Mouse (Mus musculus): ENCODE measurements around the gene Dgkz. TPM values are rescaled to one million over a fixed set of nuclear protein-coding genes. Genes with fewer than 3 reads are reported as not detected.

Gene Dgkz
- polyA plus RNA-seq, 1 experiment from 2014 or later, result 18.6 TPM

DNA sequence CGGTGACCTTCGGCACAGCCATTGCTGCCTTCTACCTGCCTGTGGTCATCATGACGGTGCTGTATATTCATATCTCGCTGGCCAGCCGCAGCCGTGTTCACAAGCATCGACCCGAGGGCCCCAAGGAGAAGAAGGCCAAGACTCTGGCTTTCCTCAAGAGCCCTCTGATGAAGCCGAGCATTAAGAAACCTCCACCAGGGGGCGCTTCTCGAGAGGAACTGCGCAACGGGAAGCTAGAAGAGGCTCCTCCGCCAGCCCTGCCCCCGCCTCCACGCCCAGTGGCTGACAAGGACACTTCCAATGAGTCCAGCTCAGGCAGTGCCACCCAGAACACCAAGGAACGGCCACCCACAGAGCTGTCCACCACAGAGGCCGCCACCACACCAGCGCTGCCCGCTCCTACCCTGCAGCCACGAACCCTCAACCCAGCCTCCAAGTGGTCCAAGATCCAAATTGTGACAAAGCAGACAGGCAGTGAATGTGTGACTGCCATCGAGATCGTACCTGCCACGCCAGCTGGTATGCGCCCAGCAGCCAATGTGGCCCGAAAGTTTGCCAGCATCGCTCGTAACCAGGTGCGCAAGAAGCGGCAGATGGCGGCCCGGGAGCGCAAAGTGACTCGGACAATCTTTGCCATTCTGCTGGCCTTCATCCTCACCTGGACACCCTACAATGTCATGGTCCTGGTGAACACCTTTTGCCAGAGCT lies 47.7 kb downstream of the Dgkz start:
- Histone ChIP-seq H3K4me3 (ENCODE audit: low read depth, low read length) (peak overlapping the region; percentile 2; the same call in 1 of the 2 replicates), H3K9me3 (ENCODE audit: control insufficient read depth, low read length) (no peaks in the 10 kb centered on the region), H3K4me2 (replicated peaks; ENCODE audit: low read depth) (no peak overlapping the region), H3K27me3 (ENCODE audit: control insufficient read depth, insufficient read depth, low read length) (peaks cover 4% of the 10 kb centered on the region; the same call in 1 of the 2 replicates), H3K36me3 (ENCODE audit: control insufficient read depth, insufficient read depth, low read length) (no peaks in the 10 kb centered on the region), H3K27ac (replicated peaks) (no peak overlapping the region), H3K9ac (ENCODE audit: low read length) (no peak overlapping the region), H3K4me1 (replicated peaks; ENCODE audit: control insufficient read depth, insufficient read depth) (peaks cover 7% of the 10 kb centered on the region)
- DNase-seq (ENCODE audit: low spot score) (peak; percentile 83), ATAC-seq (ENCODE audit: low FRiP score, low TSS enrichment) (no peak)
- WGBS, result 44% methylated on average over 34 of the region's 34 CpGs
- TF ChIP-seq CTCF (IDR thresholded peaks at IDR 0.05; ENCODE audit: low read depth), result peak; percentile 77
- TF ChIP-seq EP300 (optimal IDR thresholded peaks at IDR 0.05), result no peak

DNA sequence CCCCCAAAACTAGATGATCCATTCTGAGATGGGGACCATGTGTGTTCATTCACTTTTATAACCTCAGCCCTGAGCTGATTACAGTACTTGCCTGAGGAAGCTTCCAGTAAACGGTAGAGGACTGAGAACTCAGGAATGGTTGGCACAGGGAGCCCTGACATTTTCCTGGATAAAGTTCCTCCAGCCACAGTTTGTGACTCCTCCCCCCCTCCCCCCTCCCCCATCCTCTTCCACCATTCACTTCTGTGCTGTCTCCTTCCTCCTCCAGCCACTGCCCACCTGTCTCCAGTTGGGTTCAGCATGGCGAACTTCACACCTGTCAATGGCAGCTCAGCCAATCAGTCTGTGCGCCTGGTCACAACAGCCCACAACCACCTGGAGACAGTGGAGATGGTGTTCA lies 48.7 kb downstream of the Dgkz start, which contains the start of gene Chrm4:
TSS of gene Chrm4 (plus strand) at position 301 of the 400 bp plus-strand sequence.
- no peak within 1 kb of the TSS for H3K4me2 ChIP-seq (replicated peaks; ENCODE audit: low read depth)
- H3K9ac ChIP-seq (ENCODE audit: low read length), result no peak within 1 kb of the TSS
- H3K27ac ChIP-seq (replicated peaks), result no peak within 1 kb of the TSS
- ATAC-seq (ENCODE audit: low FRiP score, low TSS enrichment), result no peak
- 77% methylated on average over 3 of the region's 3 CpGs for WGBS
- TF ChIP-seq EP300 (optimal IDR thresholded peaks at IDR 0.05), result no peak
- TF ChIP-seq CTCF (IDR thresholded peaks at IDR 0.05; ENCODE audit: low read depth), result no peak
- DNase-seq (ENCODE audit: low spot score), result no peak
- no peaks in the 10 kb centered on the region for H3K36me3 ChIP-seq (ENCODE audit: control insufficient read depth, insufficient read depth, low read length)
- H3K4me1 ChIP-seq (replicated peaks; ENCODE audit: control insufficient read depth, insufficient read depth), result peaks cover 11% of the 10 kb centered on the region
- H3K9me3 ChIP-seq (ENCODE audit: control insufficient read depth, low read length), result no peaks in the 10 kb centered on the region
- H3K4me3 ChIP-seq (ENCODE audit: low read depth, low read length), result peak within 1 kb of the TSS; percentile 2; the same call in 1 of the 2 replicates
- peaks cover 4% of the 10 kb centered on the region; the same call in 1 of the 2 replicates for H3K27me3 ChIP-seq (ENCODE audit: control insufficient read depth, insufficient read depth, low read length)

DNA sequence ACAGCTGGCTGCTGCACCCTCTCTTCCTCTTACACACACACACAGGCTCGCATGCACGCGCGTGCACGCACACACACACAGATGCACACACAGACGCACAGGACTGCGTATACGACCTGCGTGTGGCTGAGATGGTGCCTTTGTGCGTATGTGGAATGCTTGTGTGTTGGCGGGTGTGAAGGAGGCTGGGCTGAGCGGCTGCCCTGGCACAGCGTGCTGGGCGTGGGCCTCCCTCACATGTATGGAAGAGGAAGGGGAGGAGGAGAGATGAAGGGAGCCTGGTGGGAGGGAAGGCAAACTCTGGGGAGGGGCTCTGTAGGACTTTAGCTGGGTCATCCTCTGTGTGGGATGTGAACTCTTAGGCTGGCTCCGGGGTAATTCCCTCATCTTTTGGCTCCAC lies 50.2 kb downstream of the Dgkz start:
- no peak overlapping the region for H3K4me2 ChIP-seq (replicated peaks; ENCODE audit: low read depth)
- no peaks in the 10 kb centered on the region for H3K9me3 ChIP-seq (ENCODE audit: control insufficient read depth, low read length)
- H3K9ac ChIP-seq (ENCODE audit: low read length), result no peak overlapping the region
- DNase-seq (ENCODE audit: low spot score) (no peak), ATAC-seq (ENCODE audit: low FRiP score, low TSS enrichment) (no peak)
- H3K27ac ChIP-seq (replicated peaks), result no peak overlapping the region
- 61% methylated on average over 15 of the region's 15 CpGs for WGBS
- no peaks in the 10 kb centered on the region for H3K36me3 ChIP-seq (ENCODE audit: control insufficient read depth, insufficient read depth, low read length)
- H3K4me1 ChIP-seq (replicated peaks; ENCODE audit: control insufficient read depth, insufficient read depth), result peaks cover 11% of the 10 kb centered on the region
- H3K4me3 ChIP-seq (ENCODE audit: low read depth, low read length), result no peak overlapping the region
- H3K27me3 ChIP-seq (ENCODE audit: control insufficient read depth, insufficient read depth, low read length), result peaks cover 4% of the 10 kb centered on the region; the same call in 1 of the 2 replicates
- TF ChIP-seq EP300 (optimal IDR thresholded peaks at IDR 0.05), result no peak
- TF ChIP-seq CTCF (IDR thresholded peaks at IDR 0.05; ENCODE audit: low read depth), result no peak

DNA sequence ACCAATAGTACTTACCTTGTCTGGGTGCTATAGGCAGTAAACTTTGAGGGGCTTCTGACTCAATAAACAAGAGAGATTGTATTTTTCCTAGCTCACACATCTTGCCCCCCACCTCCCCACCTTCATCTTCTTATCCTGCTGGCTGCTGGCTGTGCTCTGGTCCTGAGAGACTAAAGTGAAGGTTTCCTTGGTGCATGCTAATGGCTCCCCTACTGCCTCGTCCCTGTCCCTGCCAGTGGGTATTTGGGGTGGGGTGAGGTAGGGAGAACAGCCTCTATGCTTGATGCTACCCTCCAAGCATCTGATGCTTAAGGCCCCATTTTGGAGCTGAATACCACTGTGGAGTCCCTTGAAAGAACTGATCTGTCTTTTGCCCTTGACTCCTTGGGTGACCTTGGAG lies 50.9 kb downstream of the Dgkz start:
- H3K9ac ChIP-seq (ENCODE audit: low read length), result no peak overlapping the region
- peaks cover 4% of the 10 kb centered on the region; the same call in 1 of the 2 replicates for H3K27me3 ChIP-seq (ENCODE audit: control insufficient read depth, insufficient read depth, low read length)
- DNase-seq (ENCODE audit: low spot score) (no peak), ATAC-seq (ENCODE audit: low FRiP score, low TSS enrichment) (no peak)
- no peaks in the 10 kb centered on the region for H3K9me3 ChIP-seq (ENCODE audit: control insufficient read depth, low read length)
- no peak overlapping the region for H3K27ac ChIP-seq (replicated peaks)
- 76% methylated on average over 1 of the region's 1 CpGs for WGBS
- TF ChIP-seq EP300 (optimal IDR thresholded peaks at IDR 0.05), result no peak
- TF ChIP-seq CTCF (IDR thresholded peaks at IDR 0.05; ENCODE audit: low read depth), result no peak
- no peaks in the 10 kb centered on the region for H3K36me3 ChIP-seq (ENCODE audit: control insufficient read depth, insufficient read depth, low read length)
- no peak overlapping the region for H3K4me2 ChIP-seq (replicated peaks; ENCODE audit: low read depth)
- peaks cover 10% of the 10 kb centered on the region for H3K4me1 ChIP-seq (replicated peaks; ENCODE audit: control insufficient read depth, insufficient read depth)
- H3K4me3 ChIP-seq (ENCODE audit: low read depth, low read length), result no peak overlapping the region

DNA sequence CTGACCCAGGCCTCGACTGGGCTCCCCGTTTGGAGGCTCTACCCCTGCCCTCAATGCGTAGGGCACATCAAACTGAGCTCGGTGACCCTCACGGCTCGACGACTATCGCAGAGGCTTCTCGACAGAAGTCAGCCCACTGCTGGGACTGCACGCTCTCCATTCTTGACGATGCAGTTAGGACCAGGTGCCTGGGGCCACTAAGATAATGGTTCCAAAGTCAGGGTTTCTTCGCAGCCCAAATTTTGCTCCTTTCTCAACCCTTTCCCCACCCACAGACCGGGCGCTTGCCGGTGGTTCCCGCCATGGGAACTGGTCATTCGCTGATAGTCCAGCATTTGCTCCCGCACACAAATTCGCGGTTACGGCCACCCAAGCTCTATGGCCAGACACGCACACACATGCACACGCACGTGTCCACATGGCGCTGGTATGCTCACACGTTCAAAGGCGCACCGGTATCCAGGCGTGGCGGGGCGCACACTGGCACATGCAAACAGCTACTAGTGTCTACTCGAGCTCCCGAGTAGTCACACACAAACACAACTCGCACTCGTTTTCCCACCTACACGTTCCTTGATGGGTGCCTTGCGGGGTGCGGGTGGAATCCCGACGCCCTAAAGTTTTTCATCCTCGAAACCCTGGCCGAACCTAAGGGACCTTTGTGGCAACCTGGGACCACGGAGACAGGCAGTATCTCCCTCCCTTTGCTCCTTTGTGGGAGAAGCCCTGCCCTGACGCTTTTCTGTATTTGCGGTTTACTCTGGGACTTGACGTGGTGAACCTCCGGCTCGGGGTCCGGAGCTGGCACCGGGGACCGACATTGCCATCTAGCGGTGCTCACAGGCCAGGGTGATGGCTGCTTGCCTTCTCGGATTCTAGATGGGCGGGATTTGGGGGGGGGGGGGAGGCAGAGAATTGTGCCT lies 52.0 kb downstream of the Dgkz start:
- no peak overlapping the region for H3K9ac ChIP-seq (ENCODE audit: low read length)
- 4% methylated on average over 54 of the region's 54 CpGs for WGBS
- H3K4me1 ChIP-seq (replicated peaks; ENCODE audit: control insufficient read depth, insufficient read depth), result peaks cover 10% of the 10 kb centered on the region
- peaks cover 4% of the 10 kb centered on the region; the same call in 1 of the 2 replicates for H3K27me3 ChIP-seq (ENCODE audit: control insufficient read depth, insufficient read depth, low read length)
- ATAC-seq (ENCODE audit: low FRiP score, low TSS enrichment) (peak; percentile 38; the same call in 1 of the 2 replicates), DNase-seq (ENCODE audit: low spot score) (peak; percentile 82)
- peak overlapping the region; percentile 95 for H3K4me2 ChIP-seq (replicated peaks; ENCODE audit: low read depth)
- no peaks in the 10 kb centered on the region for H3K9me3 ChIP-seq (ENCODE audit: control insufficient read depth, low read length)
- peak overlapping the region; percentile 53 for H3K4me3 ChIP-seq (ENCODE audit: low read depth, low read length)
- TF ChIP-seq CTCF (IDR thresholded peaks at IDR 0.05; ENCODE audit: low read depth), result peak; percentile 84
- TF ChIP-seq EP300 (optimal IDR thresholded peaks at IDR 0.05), result no peak
- H3K27ac ChIP-seq (replicated peaks), result no peak overlapping the region
- H3K36me3 ChIP-seq (ENCODE audit: control insufficient read depth, insufficient read depth, low read length), result no peaks in the 10 kb centered on the region
